Mouse (Mus musculus): ENCODE results near the gene Sub1. TPM values are rescaled to one million over a fixed set of nuclear protein-coding genes. Genes with fewer than 3 reads are reported as not detected.

Gene Sub1
- polyA plus RNA-seq, 2 experiments: 104 to 301 TPM

DNA sequence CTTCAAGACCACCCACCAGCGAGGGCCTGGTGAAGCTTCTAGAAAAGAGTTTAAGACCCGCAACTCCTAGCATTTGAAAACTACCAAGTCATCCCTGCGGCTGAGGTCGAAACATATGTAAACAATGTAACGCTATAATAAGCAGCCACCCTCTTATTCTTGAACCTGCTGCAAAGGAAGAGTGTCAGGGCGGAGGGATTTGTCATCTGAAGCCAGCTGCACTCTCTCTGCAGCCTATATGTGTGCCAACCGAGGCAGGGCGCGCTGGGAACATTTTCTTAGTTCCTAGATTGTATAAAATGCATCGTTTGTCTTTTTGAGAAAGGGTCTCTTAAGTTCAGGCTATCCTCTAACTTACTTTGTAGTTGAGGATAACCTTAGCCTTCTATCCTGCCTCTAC, 28.6 kb upstream of the Sub1 start:
- no peaks in the 10 kb centered on the region for H3K36me3 ChIP-seq (replicated peaks; ENCODE audit: control insufficient read depth, insufficient read depth, low read depth)
- no peak overlapping the region for H3K4me2 ChIP-seq (ENCODE audit: low read depth)
- no peaks in the 10 kb centered on the region; a peak in 1 of 4 replicates for H3K4me1 ChIP-seq (replicated peaks; ENCODE audit: control insufficient read depth in 2 of 2, insufficient read depth in 2 of 2, low read length in 1 of 2)
- H3K9me3 ChIP-seq (ENCODE audit: control insufficient read depth, low read length): no peaks in the 10 kb centered on the region
- no peaks in the 10 kb centered on the region for H3K27me3 ChIP-seq (ENCODE audit: control insufficient read depth, insufficient read depth, low read length)
- no peak overlapping the region for H3K27ac ChIP-seq
- WGBS (ENCODE audit: insufficient replicate concordance): 66% methylated on average over 10 of the region's 10 CpGs
- TF ChIP-seq EP300 (IDR thresholded peaks at IDR 0.05; ENCODE audit: low read depth) (no peak), CTCF (IDR thresholded peaks at IDR 0.05; ENCODE audit: low read depth) (no peak)
- no peak for ATAC-seq (ENCODE audit: insufficient read depth)
- no peak overlapping the region for H3K9ac ChIP-seq (replicated peaks)
- DNase-seq (ENCODE audit: low read depth in 3 of 3, low spot score in 3 of 3): no peak
- H3K4me3 ChIP-seq (ENCODE audit: insufficient read depth in 1 of 2, low read depth in 2 of 2, low read length in 2 of 2): no peak overlapping the region

DNA sequence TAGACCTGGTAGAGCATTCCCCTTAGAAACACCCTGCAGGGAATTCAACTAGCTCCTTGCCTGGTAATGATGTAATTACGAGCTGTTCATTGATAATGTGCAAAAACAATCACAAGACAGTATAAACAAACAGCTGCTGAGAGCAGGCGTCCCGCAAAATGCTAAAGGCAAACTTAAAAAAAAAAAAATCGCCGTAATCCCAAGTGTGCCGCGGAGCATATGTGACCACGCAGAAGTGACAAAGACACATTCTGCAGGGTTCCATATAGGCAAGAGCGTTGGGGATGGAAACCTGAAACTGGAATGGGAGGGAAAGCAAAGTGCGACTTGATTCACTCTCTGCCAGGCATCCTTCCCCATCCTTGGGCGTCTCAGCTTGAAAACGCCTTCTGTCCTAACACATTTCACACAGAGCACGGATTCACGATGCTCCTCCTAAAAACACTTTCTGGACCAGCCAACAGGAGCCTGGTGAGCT, 28.0 kb upstream of the Sub1 start:
- no peak for ATAC-seq (ENCODE audit: insufficient read depth)
- H3K4me2 ChIP-seq (ENCODE audit: low read depth): no peak overlapping the region
- H3K27me3 ChIP-seq (ENCODE audit: control insufficient read depth, insufficient read depth, low read length): no peaks in the 10 kb centered on the region
- H3K27ac ChIP-seq: no peak overlapping the region
- H3K4me1 ChIP-seq (replicated peaks; ENCODE audit: control insufficient read depth in 2 of 2, insufficient read depth in 2 of 2, low read length in 1 of 2): no peaks in the 10 kb centered on the region; a peak in 1 of 4 replicates
- no peak overlapping the region for H3K9ac ChIP-seq (replicated peaks)
- H3K36me3 ChIP-seq (replicated peaks; ENCODE audit: control insufficient read depth, insufficient read depth, low read depth): no peaks in the 10 kb centered on the region
- DNase-seq (ENCODE audit: low read depth in 3 of 3, low spot score in 3 of 3): no peak
- 55% methylated on average over 14 of the region's 14 CpGs for WGBS (ENCODE audit: insufficient replicate concordance)
- H3K9me3 ChIP-seq (ENCODE audit: control insufficient read depth, low read length): no peaks in the 10 kb centered on the region
- no peak for TF ChIP-seq CTCF (IDR thresholded peaks at IDR 0.05; ENCODE audit: low read depth)
- no peak for TF ChIP-seq EP300 (IDR thresholded peaks at IDR 0.05; ENCODE audit: low read depth)
- H3K4me3 ChIP-seq (ENCODE audit: insufficient read depth in 1 of 2, low read depth in 2 of 2, low read length in 2 of 2): no peak overlapping the region

DNA sequence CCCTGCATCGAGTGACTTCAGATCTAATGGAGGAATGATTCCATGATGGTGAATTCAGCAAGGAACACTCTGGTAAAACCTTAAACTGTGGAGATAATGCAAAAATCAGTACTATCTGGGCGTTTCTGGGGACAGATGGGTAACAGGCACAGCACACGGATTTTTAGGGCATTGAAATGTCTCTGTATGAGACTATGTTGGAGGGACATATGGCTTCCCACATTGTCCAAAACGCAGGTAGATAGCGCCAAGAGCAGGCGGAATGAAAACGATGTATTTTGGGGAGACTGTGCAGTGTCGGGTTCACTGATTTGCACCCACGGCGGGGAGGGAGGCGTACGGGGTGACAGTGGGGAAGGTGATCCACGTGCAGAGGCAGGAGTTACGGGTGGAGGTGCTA, 22.7 kb upstream of the Sub1 start:
- no peaks in the 10 kb centered on the region; a peak in 1 of 4 replicates for H3K4me1 ChIP-seq (replicated peaks; ENCODE audit: control insufficient read depth in 2 of 2, insufficient read depth in 2 of 2, low read length in 1 of 2)
- H3K4me3 ChIP-seq (ENCODE audit: insufficient read depth in 1 of 2, low read depth in 2 of 2, low read length in 2 of 2): no peak overlapping the region
- DNase-seq (ENCODE audit: low read depth in 3 of 3, low spot score in 3 of 3) (no peak), ATAC-seq (ENCODE audit: insufficient read depth) (no peak)
- TF ChIP-seq CTCF (IDR thresholded peaks at IDR 0.05; ENCODE audit: low read depth) (no peak), EP300 (IDR thresholded peaks at IDR 0.05; ENCODE audit: low read depth) (no peak)
- no peaks in the 10 kb centered on the region for H3K27me3 ChIP-seq (ENCODE audit: control insufficient read depth, insufficient read depth, low read length)
- no peak overlapping the region for H3K27ac ChIP-seq
- H3K4me2 ChIP-seq (ENCODE audit: low read depth): no peak overlapping the region
- no peaks in the 10 kb centered on the region for H3K9me3 ChIP-seq (ENCODE audit: control insufficient read depth, low read length)
- 67% methylated on average over 14 of the region's 14 CpGs for WGBS (ENCODE audit: insufficient replicate concordance)
- H3K36me3 ChIP-seq (replicated peaks; ENCODE audit: control insufficient read depth, insufficient read depth, low read depth): no peaks in the 10 kb centered on the region
- no peak overlapping the region for H3K9ac ChIP-seq (replicated peaks)

DNA sequence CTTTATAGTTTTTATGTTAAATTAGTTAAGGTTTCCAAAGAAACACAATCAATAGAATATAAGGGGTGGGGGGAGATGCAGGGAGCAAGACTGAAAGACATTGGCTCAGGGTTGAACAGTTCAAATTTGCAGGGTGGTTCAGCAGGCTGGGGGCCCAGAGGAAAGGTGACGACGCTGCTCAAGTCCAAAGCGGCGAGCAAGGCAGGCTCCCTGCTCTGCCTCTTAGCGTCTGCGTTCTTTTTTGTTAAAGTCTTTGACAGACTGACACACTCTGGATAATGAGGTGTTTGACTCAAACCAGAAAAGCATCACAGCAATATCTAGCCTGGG, 21.6 kb upstream of the Sub1 start:
- H3K27ac ChIP-seq: no peak overlapping the region
- no peak for TF ChIP-seq CTCF (IDR thresholded peaks at IDR 0.05; ENCODE audit: low read depth)
- no peak for TF ChIP-seq EP300 (IDR thresholded peaks at IDR 0.05; ENCODE audit: low read depth)
- H3K4me2 ChIP-seq (ENCODE audit: low read depth): no peak overlapping the region
- H3K27me3 ChIP-seq (ENCODE audit: control insufficient read depth, insufficient read depth, low read length): no peaks in the 10 kb centered on the region
- H3K9me3 ChIP-seq (ENCODE audit: control insufficient read depth, low read length): no peaks in the 10 kb centered on the region
- H3K36me3 ChIP-seq (replicated peaks; ENCODE audit: control insufficient read depth, insufficient read depth, low read depth): no peaks in the 10 kb centered on the region
- WGBS (ENCODE audit: insufficient replicate concordance): 74% methylated on average over 6 of the region's 6 CpGs
- ATAC-seq (ENCODE audit: insufficient read depth) (no peak), DNase-seq (ENCODE audit: low read depth in 3 of 3, low spot score in 3 of 3) (no peak)
- H3K4me3 ChIP-seq (ENCODE audit: insufficient read depth in 1 of 2, low read depth in 2 of 2, low read length in 2 of 2): no peak overlapping the region
- no peak overlapping the region for H3K9ac ChIP-seq (replicated peaks)
- no peaks in the 10 kb centered on the region; a peak in 1 of 4 replicates for H3K4me1 ChIP-seq (replicated peaks; ENCODE audit: control insufficient read depth in 2 of 2, insufficient read depth in 2 of 2, low read length in 1 of 2)

DNA sequence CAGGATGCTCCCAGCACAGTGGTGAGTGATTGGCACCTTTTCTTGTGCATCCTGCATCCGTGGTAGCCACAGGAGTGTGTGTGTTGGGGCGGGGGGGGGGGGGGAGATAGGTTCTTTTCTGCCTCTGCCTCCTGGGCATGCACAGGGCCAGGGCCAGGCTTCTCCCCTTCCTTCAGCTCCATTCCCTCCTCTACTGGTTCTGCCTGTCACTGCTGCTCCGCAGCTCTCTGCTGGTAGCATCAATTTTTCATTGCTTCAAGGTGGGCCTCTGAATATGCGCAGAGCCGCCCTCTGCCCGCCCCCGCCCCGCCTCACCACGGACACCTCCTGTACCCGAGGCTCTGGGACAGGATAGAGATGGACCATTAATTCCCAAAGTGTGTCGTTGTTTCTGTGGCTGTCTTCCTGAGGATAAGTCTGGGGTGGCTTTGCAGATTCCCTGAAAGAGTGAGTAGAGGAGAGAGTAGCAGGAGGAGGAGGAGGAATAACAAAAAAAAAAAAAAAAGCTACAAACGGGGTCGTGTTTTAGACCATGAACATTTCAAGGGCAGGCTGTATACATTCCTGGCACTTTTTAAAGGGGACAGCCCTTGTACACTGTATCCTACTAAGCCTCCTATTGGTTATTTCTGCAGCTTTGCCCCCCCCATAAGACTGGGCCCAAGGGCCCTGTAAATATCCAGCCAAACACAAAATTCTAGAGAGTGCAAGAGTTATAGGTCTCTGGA, 21.1 kb upstream of the Sub1 start:
- no peak overlapping the region for H3K9ac ChIP-seq (replicated peaks)
- ATAC-seq (ENCODE audit: insufficient read depth): no peak
- no peaks in the 10 kb centered on the region; a peak in 1 of 4 replicates for H3K4me1 ChIP-seq (replicated peaks; ENCODE audit: control insufficient read depth in 2 of 2, insufficient read depth in 2 of 2, low read length in 1 of 2)
- H3K27me3 ChIP-seq (ENCODE audit: control insufficient read depth, insufficient read depth, low read length): no peaks in the 10 kb centered on the region
- TF ChIP-seq EP300 (IDR thresholded peaks at IDR 0.05; ENCODE audit: low read depth) (no peak), CTCF (IDR thresholded peaks at IDR 0.05; ENCODE audit: low read depth) (no peak)
- H3K36me3 ChIP-seq (replicated peaks; ENCODE audit: control insufficient read depth, insufficient read depth, low read depth): no peaks in the 10 kb centered on the region
- H3K27ac ChIP-seq: no peak overlapping the region
- no peak for DNase-seq (ENCODE audit: low read depth in 3 of 3, low spot score in 3 of 3)
- 48% methylated on average over 13 of the region's 13 CpGs for WGBS (ENCODE audit: insufficient replicate concordance)
- no peak overlapping the region for H3K4me3 ChIP-seq (ENCODE audit: insufficient read depth in 1 of 2, low read depth in 2 of 2, low read length in 2 of 2)
- H3K4me2 ChIP-seq (ENCODE audit: low read depth): no peak overlapping the region
- H3K9me3 ChIP-seq (ENCODE audit: control insufficient read depth, low read length): no peaks in the 10 kb centered on the region
